Comparison of ENCODE assay signal across 8 mouse cellular contexts in genomic region chr11:120219916-120220522, GRCm38 (mm10). TPM values are rescaled to one million over a fixed set of nuclear protein-coding genes. Genes with fewer than 3 reads are reported as not detected.
DNase-seq lines count a peak whose midpoint lies in the region; ATAC-seq and TF ChIP-seq lines count a peak whose summit lies in the region.

No protein-coding gene starts in this region.

- intact Hi-C loops in heart, postnatal 10 days (cut with DNase I), result no loop called here

- H3K36me3 ChIP-seq in liver, embryonic 11.5 days (ENCODE audit: control insufficient read depth, insufficient read depth, low read length), result no peaks in the 10 kb centered on the region
- no peaks in the 10 kb centered on the region for H3K36me3 ChIP-seq in limb, embryonic 11.5 days (ENCODE audit: control insufficient read depth, insufficient read depth, low read length)

- peak overlapping the region; percentile 22; the same call in 1 of the 2 replicates for H3K27ac ChIP-seq in liver, embryonic 11.5 days (ENCODE audit: low read depth, low read length)
- no peak overlapping the region; the same call in 1 of the 2 replicates for H3K27ac ChIP-seq in cerebellum, adult 2 months (ENCODE audit: insufficient read depth, low read length)
- peak overlapping the region; percentile 9 for H3K27ac ChIP-seq in limb, embryonic 11.5 days (replicated peaks; ENCODE audit: low read depth, low read length)

- no peak for TF ChIP-seq POLR2A in cerebellum, adult 2 months (IDR thresholded peaks at IDR 0.05; ENCODE audit: borderline replicate concordance, insufficient read depth, low read length)

- WGBS in liver, embryonic 11.5 days, result 47% methylated on average over 9 of the region's 9 CpGs
- 31% methylated on average over 9 of the region's 9 CpGs for WGBS in cerebellum, adult 2 months
- WGBS in limb, embryonic 11.5 days, result 45% methylated on average over 9 of the region's 9 CpGs

- no peak for TF ChIP-seq CTCF in cerebellum, adult 2 months (IDR thresholded peaks at IDR 0.05; ENCODE audit: borderline replicate concordance, insufficient read depth, low read depth, low read length)

- no peak for DNase-seq in liver, embryonic 11.5 days (ENCODE audit: low spot score)
- DNase-seq in liver, result no peak
- DNase-seq in cerebellum, adult 2 months, result peak; percentile 44 to 62
- DNase-seq in heart, postnatal 10 days, result peak; percentile 64 to 66
- peak; percentile 57 for DNase-seq in limb, embryonic 11.5 days (ENCODE audit: low spot score)
- peak; percentile 21 for DNase-seq in yolk sac, embryonic 10.5 days (ENCODE audit: low spot score)

- H3K9me3 ChIP-seq in liver, embryonic 11.5 days (ENCODE audit: control insufficient read depth, low read length), result no peaks in the 10 kb centered on the region
- no peaks in the 10 kb centered on the region for H3K9me3 ChIP-seq in limb, embryonic 11.5 days (ENCODE audit: control insufficient read depth, low read length)

- H3K4me2 ChIP-seq in liver, embryonic 11.5 days, result no peak overlapping the region
- H3K4me2 ChIP-seq in limb, embryonic 11.5 days (ENCODE audit: low read depth, severe bottlenecking), result no peak overlapping the region

- ATAC-seq in liver, embryonic 11.5 days (replicated peaks; ENCODE audit: low FRiP score), result no peak
- ATAC-seq in limb, embryonic 11.5 days (ENCODE audit: insufficient number of reproducible peaks, low FRiP score, low TSS enrichment, low read depth), result no peak
- ATAC-seq in inflammation-experienced regulatory T-cells, adult 6 months, result no peak
- no peak for ATAC-seq in granulocyte monocyte progenitor cell, adult 5-6 weeks (replicated peaks; ENCODE audit: poor library complexity, severe bottlenecking)

- peaks cover 66% of the 10 kb centered on the region for H3K4me1 ChIP-seq in liver, embryonic 11.5 days (replicated peaks; ENCODE audit: control insufficient read depth, insufficient read depth, low read length)
- H3K4me1 ChIP-seq in cerebellum, adult 2 months (ENCODE audit: control insufficient read depth, insufficient read depth, low read length), result peaks cover 5% of the 10 kb centered on the region; the same call in 1 of the 2 replicates
- peaks cover 54% of the 10 kb centered on the region for H3K4me1 ChIP-seq in limb, embryonic 11.5 days (ENCODE audit: control insufficient read depth, insufficient read depth, low read length)

- H3K9ac ChIP-seq in liver, embryonic 11.5 days (ENCODE audit: low read depth, low read length), result no peak overlapping the region
- no peak overlapping the region for H3K9ac ChIP-seq in limb, embryonic 11.5 days (ENCODE audit: low read length)

- no peak overlapping the region for H3K4me3 ChIP-seq in liver, embryonic 11.5 days (ENCODE audit: low read depth, low read length)
- H3K4me3 ChIP-seq in cerebellum, adult 2 months (replicated peaks; ENCODE audit: insufficient read depth, low read depth, low read length), result no peak overlapping the region
- H3K4me3 ChIP-seq in limb, embryonic 11.5 days (ENCODE audit: low read depth, low read length), result no peak overlapping the region

- peaks cover 11% of the 10 kb centered on the region for H3K27me3 ChIP-seq in liver, embryonic 11.5 days (replicated peaks; ENCODE audit: control insufficient read depth, insufficient read depth, low read length)
- H3K27me3 ChIP-seq in cerebellum, adult 2 months (ENCODE audit: control insufficient read depth, insufficient read depth, low read length), result no peaks in the 10 kb centered on the region
- no peaks in the 10 kb centered on the region for H3K27me3 ChIP-seq in limb, embryonic 11.5 days (ENCODE audit: control insufficient read depth, insufficient read depth, low read length)

RNA-seq across cellular contexts. Expression of gene Bahcc1, which starts 12.7 kb away (rescaled TPM):
- 6.7 and 8.8 TPM in 2 replicates for polyA plus RNA-seq in liver, embryonic 11.5 days (2014; fragmentation: Nextera tagmentation; extraction: Ambion mirVana)
- 17.0 and 17.6 TPM in 2 replicates for polyA plus RNA-seq in cerebellum, adult 2 months (2012; rRNA removed)
- 10 to 100 TPM in 1 of 2 experiments, 1 to 10 TPM in 1; 8.8 to 14.1 TPM for total RNA-seq in heart, postnatal 10 days (2021)
- 24.9 and 27.6 TPM in 2 replicates for polyA plus RNA-seq in limb, embryonic 11.5 days (2014; fragmentation: Nextera tagmentation; extraction: Ambion mirVana)
- polyA plus RNA-seq in inflammation-experienced regulatory T-cells, adult 6 months (2017; shearing (Covaris generic)), result not detected
- 22.5 and 22.9 TPM in 2 replicates for total RNA-seq in granulocyte monocyte progenitor cell, adult 5-6 weeks (2014; fragmentation: Nextera tagmentation)
- 4.7 and 5.9 TPM in 2 replicates for total RNA-seq in granulocyte monocyte progenitor cell, adult 5-6 weeks (2017)

Comparison
In these comparisons a context has a peak if more than half of its experiments do, and no peak if none do; other contexts are left out.
1. DNase-seq: peak in cerebellum, adult 2 months (2 of 2), heart, postnatal 10 days (2 of 2), limb, embryonic 11.5 days (single experiment) and yolk sac, embryonic 10.5 days (single experiment); none in liver, embryonic 11.5 days (single experiment) and liver (single experiment).